Mouse (Mus musculus): Measurements from ENCODE around the gene Ccdc28a. TPM values are rescaled to one million over a fixed set of nuclear protein-coding genes. Genes with fewer than 3 reads are reported as not detected.

The Ccdc28a gene
- polyA plus RNA-seq, 1 experiment from 2014 or later, result 19.1 TPM

DNA sequence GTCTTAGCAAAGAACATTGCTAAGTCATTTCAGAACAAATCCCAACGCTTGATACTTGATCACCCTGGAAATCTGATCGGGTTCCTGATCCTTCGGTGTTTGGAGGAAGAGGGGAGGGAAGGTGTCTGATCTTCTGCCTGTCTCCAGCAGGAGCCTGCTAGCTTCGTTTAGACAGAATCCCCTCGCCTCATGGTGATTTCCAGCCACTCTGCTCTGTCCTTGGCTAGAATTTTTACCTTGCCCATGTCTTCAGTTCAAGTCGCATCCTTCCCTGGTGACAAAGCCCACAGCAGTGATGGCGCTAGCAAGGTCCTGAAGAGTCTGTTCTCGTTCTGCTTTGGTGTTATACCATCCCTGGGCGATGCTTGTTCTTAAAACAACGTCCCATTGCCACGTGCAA, 40.6 kb downstream of the Ccdc28a start:
- WGBS, result 64% methylated on average over 11 of the region's 11 CpGs
- Histone ChIP-seq H3K4me1 (peaks cover 7% of the 10 kb centered on the region; the same call in 1 of the 2 replicates), H3K27me3 (no peaks in the 10 kb centered on the region), H3K36me3 (no peaks in the 10 kb centered on the region), H3K27ac (replicated peaks) (peak overlapping the region; percentile 83), H3K4me2 (replicated peaks) (0 out of 2 replicates have a peak overlapping the region, but pooled peaks have one; percentile 17), H3K9me3 (replicated peaks) (no peaks in the 10 kb centered on the region), H3K4me3 (replicated peaks) (no peak overlapping the region), H3K9ac (no peak overlapping the region)
- no peak for ATAC-seq (ENCODE audit: insufficient number of reproducible peaks, low FRiP score, low TSS enrichment, low read depth)

DNA sequence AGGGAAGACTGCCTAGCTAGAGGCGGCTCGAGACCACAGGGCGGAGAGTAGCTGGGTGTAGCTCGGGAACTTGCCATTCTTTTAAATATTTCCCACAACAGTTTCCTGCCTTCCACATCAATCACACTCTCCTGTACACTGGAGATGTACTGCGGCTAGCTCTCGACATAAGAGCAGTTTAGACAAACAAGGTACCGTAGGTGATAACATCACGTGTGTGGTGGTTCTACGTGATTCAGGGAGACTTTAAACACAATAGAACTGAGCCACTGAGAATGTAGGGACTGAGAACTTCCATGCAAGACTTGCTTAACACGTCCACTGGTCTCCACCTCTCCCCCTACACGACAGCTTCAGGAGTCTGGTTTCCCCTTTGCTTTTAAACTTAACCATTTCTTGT, 41.6 kb downstream of the Ccdc28a start:
- no peak for ATAC-seq (ENCODE audit: insufficient number of reproducible peaks, low FRiP score, low TSS enrichment, low read depth)
- H3K4me2 ChIP-seq (replicated peaks), result no peak overlapping the region
- no peak overlapping the region for H3K4me3 ChIP-seq (replicated peaks)
- peaks cover 7% of the 10 kb centered on the region; the same call in 1 of the 2 replicates for H3K4me1 ChIP-seq
- H3K9ac ChIP-seq, result no peak overlapping the region
- H3K27ac ChIP-seq (replicated peaks), result no peak overlapping the region
- no peaks in the 10 kb centered on the region for H3K27me3 ChIP-seq
- 63% methylated on average over 11 of the region's 11 CpGs for WGBS
- no peaks in the 10 kb centered on the region for H3K9me3 ChIP-seq (replicated peaks)
- H3K36me3 ChIP-seq, result no peaks in the 10 kb centered on the region

GRCm38 (mm10) chr10:18191706-18192105, 43.1 kb downstream of the Ccdc28a start:
- H3K4me2 ChIP-seq (replicated peaks), result no peak overlapping the region
- ATAC-seq (ENCODE audit: insufficient number of reproducible peaks, low FRiP score, low TSS enrichment, low read depth), result no peak
- H3K4me1 ChIP-seq, result peaks cover 7% of the 10 kb centered on the region; the same call in 1 of the 2 replicates
- no peak overlapping the region for H3K4me3 ChIP-seq (replicated peaks)
- H3K27ac ChIP-seq (replicated peaks), result no peak overlapping the region
- H3K9me3 ChIP-seq (replicated peaks), result no peaks in the 10 kb centered on the region
- H3K36me3 ChIP-seq, result no peaks in the 10 kb centered on the region
- whole genome bisulfite sequencing, result 54% methylated on average over 8 of the region's 8 CpGs
- no peak overlapping the region for H3K9ac ChIP-seq
- H3K27me3 ChIP-seq, result no peaks in the 10 kb centered on the region

DNA sequence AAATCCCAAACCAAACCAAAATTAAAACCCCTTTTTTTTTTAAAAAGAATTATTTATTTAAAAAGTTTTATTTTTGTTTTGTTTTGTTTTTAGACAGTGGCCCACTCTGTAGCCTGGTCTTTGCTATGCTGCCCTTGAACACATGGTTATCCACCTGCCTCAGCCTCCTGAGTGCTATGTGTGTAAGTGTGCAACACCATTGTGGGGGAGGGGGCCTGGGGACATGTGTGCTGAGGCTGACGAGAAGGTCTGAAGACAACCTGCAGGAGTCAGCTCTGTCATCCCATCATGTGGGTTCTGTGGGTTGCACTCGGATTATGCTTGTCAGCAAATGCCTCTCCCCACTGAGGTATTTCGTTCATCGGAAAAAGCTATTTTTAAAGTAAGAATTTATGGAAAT, 45.3 kb downstream of the Ccdc28a start:
- whole genome bisulfite sequencing, result 60% methylated on average over 4 of the region's 4 CpGs
- Histone ChIP-seq H3K27me3 (no peaks in the 10 kb centered on the region), H3K27ac (replicated peaks) (no peak overlapping the region), H3K36me3 (no peaks in the 10 kb centered on the region), H3K4me2 (replicated peaks) (no peak overlapping the region), H3K9ac (no peak overlapping the region), H3K4me1 (peaks cover 7% of the 10 kb centered on the region; the same call in 1 of the 2 replicates), H3K4me3 (replicated peaks) (no peak overlapping the region), H3K9me3 (replicated peaks) (no peaks in the 10 kb centered on the region)
- no peak for ATAC-seq (ENCODE audit: insufficient number of reproducible peaks, low FRiP score, low TSS enrichment, low read depth)

DNA sequence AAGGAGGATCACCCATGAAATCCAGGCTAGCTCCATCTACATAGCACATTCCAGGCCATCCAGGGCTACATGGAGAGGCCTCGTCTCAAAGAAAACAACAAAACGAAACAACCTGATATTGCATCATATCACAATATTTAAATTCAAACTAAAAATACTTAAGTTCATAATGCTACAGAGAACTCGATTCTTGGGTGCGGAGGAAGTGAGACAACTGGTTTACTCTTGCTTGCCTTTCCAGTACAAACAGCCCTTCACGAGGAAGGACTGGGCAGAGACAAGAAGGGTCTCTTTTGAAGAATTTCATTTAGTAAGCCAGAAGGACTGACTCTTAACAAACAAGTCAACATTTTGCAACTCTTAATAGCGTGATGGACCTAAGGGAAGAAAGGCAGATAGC, 46.2 kb downstream of the Ccdc28a start:
- Histone ChIP-seq H3K4me3 (replicated peaks) (no peak overlapping the region), H3K27me3 (no peaks in the 10 kb centered on the region), H3K9ac (no peak overlapping the region), H3K36me3 (no peaks in the 10 kb centered on the region), H3K9me3 (replicated peaks) (no peaks in the 10 kb centered on the region), H3K4me1 (peaks cover 7% of the 10 kb centered on the region; the same call in 1 of the 2 replicates), H3K4me2 (replicated peaks) (no peak overlapping the region), H3K27ac (replicated peaks) (no peak overlapping the region)
- 78% methylated on average over 6 of the region's 6 CpGs for WGBS
- no peak for ATAC-seq (ENCODE audit: insufficient number of reproducible peaks, low FRiP score, low TSS enrichment, low read depth)

DNA sequence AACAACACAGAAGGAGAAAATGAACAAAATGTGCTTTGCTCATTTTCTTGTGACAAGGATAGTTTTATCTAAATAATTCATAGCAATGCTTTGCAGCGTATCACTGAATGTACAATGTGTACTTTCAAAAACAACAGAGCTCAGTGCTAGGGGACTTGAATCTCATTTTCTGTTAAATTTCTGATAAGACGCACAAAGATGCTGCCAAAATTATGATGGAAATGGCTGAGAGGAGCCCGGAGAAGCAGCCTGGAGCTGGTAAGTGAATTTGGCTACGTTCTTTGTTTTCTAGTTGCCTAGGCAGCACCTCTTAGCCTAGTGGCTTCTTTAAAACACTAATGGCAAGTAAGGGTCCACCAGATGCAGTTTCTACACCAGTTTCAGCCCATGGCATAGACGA, 52.6 kb downstream of the Ccdc28a start:
- Histone ChIP-seq H3K4me3 (replicated peaks) (no peak overlapping the region), H3K9me3 (replicated peaks) (no peaks in the 10 kb centered on the region), H3K9ac (no peak overlapping the region), H3K4me2 (replicated peaks) (no peak overlapping the region), H3K27ac (replicated peaks) (no peak overlapping the region), H3K36me3 (no peaks in the 10 kb centered on the region), H3K4me1 (no peaks in the 10 kb centered on the region), H3K27me3 (no peaks in the 10 kb centered on the region)
- 88% methylated on average over 5 of the region's 5 CpGs for WGBS
- ATAC-seq (ENCODE audit: insufficient number of reproducible peaks, low FRiP score, low TSS enrichment, low read depth), result no peak

GRCm38 (mm10) chr10:18177304-18177703, 57.5 kb downstream of the Ccdc28a start:
- Histone ChIP-seq H3K9me3 (replicated peaks) (no peaks in the 10 kb centered on the region), H3K36me3 (no peaks in the 10 kb centered on the region), H3K4me1 (no peaks in the 10 kb centered on the region; the same call in 1 of the 2 replicates), H3K9ac (no peak overlapping the region), H3K27ac (replicated peaks) (no peak overlapping the region), H3K4me2 (replicated peaks) (no peak overlapping the region), H3K4me3 (replicated peaks) (no peak overlapping the region), H3K27me3 (no peaks in the 10 kb centered on the region)
- ATAC-seq (ENCODE audit: insufficient number of reproducible peaks, low FRiP score, low TSS enrichment, low read depth), result no peak
- WGBS, result 52% methylated on average over 2 of the region's 2 CpGs

DNA sequence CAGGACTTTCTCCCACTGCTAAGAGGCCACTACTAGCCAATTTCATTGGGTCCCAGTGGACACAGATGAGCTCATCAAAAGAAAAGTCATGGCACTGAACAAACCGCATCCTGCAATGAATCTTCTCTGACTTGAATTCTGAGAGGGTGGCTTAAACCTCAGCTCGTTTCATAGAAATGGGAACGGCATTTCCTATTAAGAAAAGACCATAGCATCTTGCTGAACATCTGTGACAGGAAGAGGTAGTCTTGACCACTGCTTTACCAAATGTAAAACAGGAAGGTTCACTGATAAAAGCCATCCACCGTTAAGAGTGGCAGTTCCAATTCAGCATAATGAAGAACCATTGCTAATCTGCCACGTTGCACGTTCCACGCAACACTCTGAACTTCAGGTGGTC, 58.1 kb downstream of the Ccdc28a start:
- Histone ChIP-seq H3K4me1 (no peaks in the 10 kb centered on the region; the same call in 1 of the 2 replicates), H3K36me3 (no peaks in the 10 kb centered on the region), H3K4me2 (replicated peaks) (no peak overlapping the region), H3K27ac (replicated peaks) (no peak overlapping the region), H3K9me3 (replicated peaks) (no peaks in the 10 kb centered on the region), H3K27me3 (no peaks in the 10 kb centered on the region), H3K9ac (no peak overlapping the region), H3K4me3 (replicated peaks) (no peak overlapping the region)
- 88% methylated on average over 7 of the region's 7 CpGs for WGBS
- ATAC-seq (ENCODE audit: insufficient number of reproducible peaks, low FRiP score, low TSS enrichment, low read depth), result no peak

GRCm38 (mm10) chr10:18175087-18175486, 59.7 kb downstream of the Ccdc28a start:
- no peaks in the 10 kb centered on the region; the same call in 1 of the 2 replicates for H3K4me1 ChIP-seq
- no peaks in the 10 kb centered on the region for H3K36me3 ChIP-seq
- H3K27me3 ChIP-seq, result no peaks in the 10 kb centered on the region
- H3K9ac ChIP-seq, result no peak overlapping the region
- WGBS, result 84% methylated on average over 6 of the region's 6 CpGs
- no peak overlapping the region for H3K4me3 ChIP-seq (replicated peaks)
- no peaks in the 10 kb centered on the region for H3K9me3 ChIP-seq (replicated peaks)
- no peak overlapping the region for H3K27ac ChIP-seq (replicated peaks)
- H3K4me2 ChIP-seq (replicated peaks), result no peak overlapping the region
- ATAC-seq (ENCODE audit: insufficient number of reproducible peaks, low FRiP score, low TSS enrichment, low read depth), result no peak

Other genes starting within 250 kb of the Ccdc28a start
- 125 and 138 TPM in 2 replicates for gene Abracl, start 211.7 kb downstream of the Ccdc28a start, polyA plus RNA-seq (2015; fragmentation: Nextera tagmentation; extraction: Ambion mirVana)
- gene Reps1, start 179.1 kb downstream of the Ccdc28a start, polyA plus RNA-seq (2015; fragmentation: Nextera tagmentation; extraction: Ambion mirVana), result 15.1 and 19.4 TPM in 2 replicates
- gene Ect2l, start 24.1 kb downstream of the Ccdc28a start, polyA plus RNA-seq (2015; fragmentation: Nextera tagmentation; extraction: Ambion mirVana), result 1.0 and 1.2 TPM in 2 replicates
- gene Nhsl1, start 84.0 kb upstream of the Ccdc28a start, polyA plus RNA-seq (2015; fragmentation: Nextera tagmentation; extraction: Ambion mirVana), result 11.0 and 11.4 TPM in 2 replicates

Data from embryonic facial prominence, embryonic 15.5 days (tissue).